Mouse (Mus musculus) ES-Bruce4 (cell line): ENCODE results near the gene Tbc1d8. TPM values are rescaled to one million over a fixed set of nuclear protein-coding genes. Genes with fewer than 3 reads are reported as not detected.

ENCODE experiments used
- H3K27ac ChIP-seq: 2 replicates; pipeline ENCODE4 v1.5.1; 2012; ENCODE audit warnings: low read length, inconsistent platforms; ENCODE audit not compliant: insufficient read depth
- H3K27me3 ChIP-seq: 2 replicates; pipeline ENCODE4 v1.6.1; 2012; ENCODE audit warnings: mild to moderate bottlenecking, low read length, inconsistent platforms; ENCODE audit not compliant: control insufficient read depth, poor library complexity, insufficient read depth, severe bottlenecking
- H3K36me3 ChIP-seq: 2 replicates; pipeline ENCODE4 v1.6.1; 2012; ENCODE audit warnings: inconsistent platforms, mild to moderate bottlenecking, low read length, moderate library complexity; ENCODE audit not compliant: control insufficient read depth, poor library complexity, insufficient read depth, severe bottlenecking
- H3K4me1 ChIP-seq: one replicate; pipeline ENCODE4 v1.8.1; 2011; ENCODE audit warnings: low read length; ENCODE audit not compliant: control insufficient read depth, insufficient read depth
- H3K4me3 ChIP-seq: 2 replicates; pipeline ENCODE4 v1.5.1; 2011; ENCODE audit warnings: low read depth, mild to moderate bottlenecking, low read length
- H3K9ac ChIP-seq: 2 replicates; pipeline ENCODE4 v1.6.1; 2012; ENCODE audit warnings: low read depth, mild to moderate bottlenecking, inconsistent platforms; ENCODE audit not compliant: poor library complexity, severe bottlenecking
- H3K9me3 ChIP-seq: replicated peaks from 2 replicates; pipeline ENCODE4 v1.6.1; 2012; ENCODE audit warnings: mild to moderate bottlenecking, low read length, inconsistent platforms; ENCODE audit not compliant: control insufficient read depth, poor library complexity, insufficient read depth, severe bottlenecking
- CTCF ChIP-seq: IDR thresholded peaks from one replicate; pipeline ENCODE4 v1.8.1; 2011; ENCODE audit warnings: low read depth, low read length
- EP300 ChIP-seq: IDR thresholded peaks from 2 replicates; pipeline ENCODE4 v1.6.1; 2011; ENCODE audit warnings: low read depth, low read length; ENCODE audit not compliant: insufficient read depth
- POLR2A ChIP-seq: IDR thresholded peaks from one replicate; pipeline ENCODE4 v1.8.1; 2011; ENCODE audit warnings: low read length; ENCODE audit not compliant: insufficient read depth
- polyA plus RNA-seq: library from polyadenylated mRNA; stranded (reverse); fragments of >200 nt; gene quantifications from 2 replicates; pipeline ENCODE4 v1.2.4, GENCODE M21; 2011; ENCODE audit warnings: low read depth; ENCODE audit not compliant: missing spikeins, insufficient read depth, insufficient read length

Tbc1d8 gene
- polyA plus RNA-seq, 1 experiment: 35.2 TPM

- Histone ChIP-seq H3K4me1 (no peaks in the 10 kb centered on the region), H3K27me3 (no peaks in the 10 kb centered on the region), H3K9ac (no peak overlapping the region), H3K9me3 (no peaks in the 10 kb centered on the region), H3K4me3 (no peak overlapping the region), H3K36me3 (no peaks in the 10 kb centered on the region), H3K27ac (no peak overlapping the region)
- TF ChIP-seq CTCF (no peak), EP300 (no peak), POLR2A (no peak)
Measured at GRCm38 (mm10) chr1:39487370-39487769, 8.8 kb upstream of the Tbc1d8 start.

- no peak for TF ChIP-seq POLR2A
- no peaks in the 10 kb centered on the region for H3K27me3 ChIP-seq
- H3K36me3 ChIP-seq: no peaks in the 10 kb centered on the region
- no peak overlapping the region for H3K4me3 ChIP-seq
- no peaks in the 10 kb centered on the region for H3K9me3 ChIP-seq
- no peak overlapping the region for H3K9ac ChIP-seq
- no peak overlapping the region for H3K27ac ChIP-seq
- H3K4me1 ChIP-seq: no peaks in the 10 kb centered on the region
Measured at GRCm38 (mm10) chr1:39482115-39482815, 3.7 kb upstream of the Tbc1d8 start.

- Histone ChIP-seq H3K4me3 (no peak overlapping the region), H3K27ac (no peak overlapping the region), H3K9me3 (no peaks in the 10 kb centered on the region; the same call in 1 of the 2 replicates), H3K9ac (peak overlapping the region; percentile 15; the same call in 1 of the 2 replicates), H3K4me1 (no peaks in the 10 kb centered on the region), H3K36me3 (no peaks in the 10 kb centered on the region), H3K27me3 (no peaks in the 10 kb centered on the region)
- no peak for TF ChIP-seq CTCF
- no peak for TF ChIP-seq POLR2A
- no peak for TF ChIP-seq EP300
Measured at GRCm38 (mm10) chr1:39479254-39479653, 699 bp upstream of the Tbc1d8 start.

- Histone ChIP-seq H3K9me3 (no peaks in the 10 kb centered on the region; the same call in 1 of the 2 replicates), H3K36me3 (no peaks in the 10 kb centered on the region), H3K4me1 (no peaks in the 10 kb centered on the region), H3K27ac (no peak overlapping the region), H3K27me3 (no peaks in the 10 kb centered on the region), H3K4me3 (peak overlapping the region; percentile 69), H3K9ac (peak overlapping the region; percentile 15; the same call in 1 of the 2 replicates)
- TF ChIP-seq EP300: no peak
- no peak for TF ChIP-seq CTCF
- no peak for TF ChIP-seq POLR2A
Measured at GRCm38 (mm10) chr1:39478896-39479200, 293 bp upstream of the Tbc1d8 start.

- H3K36me3 ChIP-seq: no peaks in the 10 kb centered on the region
- H3K27ac ChIP-seq: no peak overlapping the region
- no peak for TF ChIP-seq EP300
- no peak for TF ChIP-seq POLR2A
- TF ChIP-seq CTCF: no peak
- no peaks in the 10 kb centered on the region; the same call in 1 of the 2 replicates for H3K9me3 ChIP-seq
- H3K4me3 ChIP-seq: peak overlapping the region; percentile 93
- peak overlapping the region; percentile 72; the same call in 1 of the 2 replicates for H3K9ac ChIP-seq
- no peaks in the 10 kb centered on the region for H3K4me1 ChIP-seq
- H3K27me3 ChIP-seq: no peaks in the 10 kb centered on the region
Measured at GRCm38 (mm10) chr1:39477064-39477463, 1.5 kb downstream of the Tbc1d8 start.

- Histone ChIP-seq H3K4me3 (no peak overlapping the region), H3K27me3 (no peaks in the 10 kb centered on the region), H3K27ac (no peak overlapping the region), H3K36me3 (no peaks in the 10 kb centered on the region), H3K9me3 (no peaks in the 10 kb centered on the region; the same call in 1 of the 2 replicates), H3K9ac (no peak overlapping the region), H3K4me1 (no peaks in the 10 kb centered on the region)
- no peak for TF ChIP-seq EP300
- TF ChIP-seq POLR2A: no peak
- no peak for TF ChIP-seq CTCF
Measured at GRCm38 (mm10) chr1:39476341-39476740, 2.2 kb downstream of the Tbc1d8 start.
